Mouse (Mus musculus): ENCODE data around the gene Olfr1321.

Olfr1321 gene

DNA sequence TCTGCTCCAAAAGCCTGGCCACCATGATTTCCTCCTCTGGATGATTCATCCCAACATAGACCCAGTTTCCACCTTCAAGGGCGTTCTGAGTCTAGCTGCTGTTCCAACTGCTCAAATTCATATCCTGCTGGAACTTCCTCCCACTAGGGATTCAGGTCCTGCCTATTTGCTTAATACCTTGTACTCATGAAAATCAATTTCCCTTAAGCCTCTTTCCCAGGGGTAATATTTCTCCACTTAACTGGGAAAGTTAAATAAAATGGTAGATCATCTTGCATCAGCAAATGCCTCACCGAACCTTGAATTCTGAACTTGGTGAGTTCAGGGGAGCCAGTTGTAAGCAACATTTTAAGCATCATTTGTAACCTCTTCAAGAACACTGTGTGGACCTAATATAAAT, at the start of gene Olfr1321:
Gene Olfr1321, minus strand, starts transcription at position 101 of the 400 bp plus-strand sequence.
- no peak for DNase-seq (ENCODE audit: low spot score)

DNA sequence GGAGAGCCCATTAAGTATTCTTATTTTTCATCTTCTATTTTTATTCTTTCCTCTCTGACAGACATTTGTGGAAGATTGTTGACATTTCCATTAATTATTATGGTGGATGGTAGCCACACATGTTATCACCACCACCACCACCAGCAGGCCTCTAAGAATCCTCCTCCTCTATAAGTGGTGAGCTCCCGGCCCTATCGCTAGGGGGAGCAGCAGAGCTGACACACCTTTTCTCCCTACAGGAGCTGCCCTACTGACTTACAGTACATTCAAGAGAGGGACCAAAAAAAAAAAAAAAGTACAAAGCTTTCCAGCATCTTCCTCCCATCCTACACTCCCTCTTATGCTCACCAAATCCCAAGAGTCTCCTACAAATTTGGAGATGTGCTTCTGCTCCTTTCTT, 36.0 kb upstream of the Olfr1321 start:
- DNase-seq (ENCODE audit: low spot score), result no peak

DNA sequence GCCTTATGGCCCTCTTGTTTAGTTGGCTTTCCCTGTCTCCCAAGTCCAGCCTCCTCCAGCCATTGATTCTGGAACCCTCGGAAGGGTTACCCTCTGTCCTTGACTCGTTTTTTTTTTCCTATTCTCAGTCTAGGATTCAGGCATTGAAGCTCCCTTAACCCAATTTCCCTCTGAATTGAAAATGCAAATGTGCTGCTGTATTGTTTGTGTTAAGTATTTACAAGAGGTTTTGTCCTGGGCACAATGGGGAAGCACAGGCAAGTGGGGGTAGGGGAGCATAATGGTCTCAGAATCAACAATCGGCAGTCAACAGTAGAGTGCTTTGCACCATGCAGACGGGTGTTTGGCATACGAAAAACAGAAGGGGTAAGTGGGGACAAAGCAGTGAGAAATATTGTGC, 10.3 kb upstream of the Olfr1321 start:
- no peak for DNase-seq (ENCODE audit: low spot score)
